Mouse (Mus musculus) intestine, embryonic 14.5 days (tissue): ENCODE measurements around the gene Tacc3. TPM values are rescaled to one million over a fixed set of nuclear protein-coding genes. Genes with fewer than 3 reads are reported as not detected.

ENCODE experiments used
- ATAC-seq: fragments of 200-750 bp; cut with Nextera tagmentation; replicated peaks from 2 replicates; pipeline ENCODE4 v1.8.0; 2017; ENCODE audit warnings: low read depth, moderate number of reproducible peaks, moderate TSS enrichment, moderate library complexity; ENCODE audit not compliant: low FRiP score, low TSS enrichment
- DNase-seq: peaks from one replicate; pipeline ENCODE4 v3.0.0-alpha.2; 2018; ENCODE audit warnings: low spot score
- H3K27ac ChIP-seq: fragments of 300-500 bp; sonication (generic); 2 replicates; pipeline ENCODE4 v1.5.1; 2014; ENCODE audit warnings: low read depth, mild to moderate bottlenecking, control low read depth
- H3K27me3 ChIP-seq: fragments of 300-500 bp; sonication (generic); replicated peaks from 2 replicates; pipeline ENCODE4 v1.6.1; 2014; ENCODE audit warnings: low read length, control low read depth; ENCODE audit not compliant: control insufficient read depth, insufficient read depth
- H3K36me3 ChIP-seq: fragments of 300-500 bp; sonication (generic); 2 replicates; pipeline ENCODE4 v1.6.1; 2014; ENCODE audit warnings: low read length, control low read depth; ENCODE audit not compliant: control insufficient read depth, insufficient read depth
- H3K4me1 ChIP-seq: fragments of 300-500 bp; sonication (generic); replicated peaks from 2 replicates; pipeline ENCODE4 v1.6.1; 2014; ENCODE audit warnings: low read length, control low read depth, mixed read lengths; ENCODE audit not compliant: control insufficient read depth, insufficient read depth
- H3K4me2 ChIP-seq: fragments of 300-500 bp; sonication (generic); 2 replicates; pipeline ENCODE4 v1.6.1; 2014; ENCODE audit warnings: low read length
- H3K4me3 ChIP-seq: fragments of 300-500 bp; sonication (generic); 2 replicates; pipeline ENCODE4 v1.5.1; 2014; ENCODE audit warnings: low read depth, low read length, control low read depth, mixed read lengths
- H3K9ac ChIP-seq: fragments of 300-500 bp; sonication (generic); 2 replicates; pipeline ENCODE4 v1.6.1; 2014; ENCODE audit warnings: mild to moderate bottlenecking, low read length
- H3K9me3 ChIP-seq: fragments of 300-500 bp; sonication (generic); 2 replicates; pipeline ENCODE4 v1.6.1; 2016; ENCODE audit warnings: low read length, control low read depth; ENCODE audit not compliant: control insufficient read depth
- WGBS: fragments of 180-500 bp; shearing (Covaris S2); extraction: QIAGEN DNeasy Blood & Tissue Kit; methylation state at CpG from one replicate; pipeline ENCODE4 v1.1.7; 2014; 5-methylcytosine and 5-hydroxymethylcytosine counted together
- polyA plus RNA-seq: library from polyadenylated mRNA; unstranded; fragments of >200 nt; fragmentation: Nextera tagmentation; extraction: Ambion mirVana; gene quantifications from 2 replicates; pipeline ENCODE4 v1.2.1, GENCODE M21; 2014

The Tacc3 gene
- polyA plus RNA-seq, 1 experiment from 2014 or later = 174 TPM

DNA sequence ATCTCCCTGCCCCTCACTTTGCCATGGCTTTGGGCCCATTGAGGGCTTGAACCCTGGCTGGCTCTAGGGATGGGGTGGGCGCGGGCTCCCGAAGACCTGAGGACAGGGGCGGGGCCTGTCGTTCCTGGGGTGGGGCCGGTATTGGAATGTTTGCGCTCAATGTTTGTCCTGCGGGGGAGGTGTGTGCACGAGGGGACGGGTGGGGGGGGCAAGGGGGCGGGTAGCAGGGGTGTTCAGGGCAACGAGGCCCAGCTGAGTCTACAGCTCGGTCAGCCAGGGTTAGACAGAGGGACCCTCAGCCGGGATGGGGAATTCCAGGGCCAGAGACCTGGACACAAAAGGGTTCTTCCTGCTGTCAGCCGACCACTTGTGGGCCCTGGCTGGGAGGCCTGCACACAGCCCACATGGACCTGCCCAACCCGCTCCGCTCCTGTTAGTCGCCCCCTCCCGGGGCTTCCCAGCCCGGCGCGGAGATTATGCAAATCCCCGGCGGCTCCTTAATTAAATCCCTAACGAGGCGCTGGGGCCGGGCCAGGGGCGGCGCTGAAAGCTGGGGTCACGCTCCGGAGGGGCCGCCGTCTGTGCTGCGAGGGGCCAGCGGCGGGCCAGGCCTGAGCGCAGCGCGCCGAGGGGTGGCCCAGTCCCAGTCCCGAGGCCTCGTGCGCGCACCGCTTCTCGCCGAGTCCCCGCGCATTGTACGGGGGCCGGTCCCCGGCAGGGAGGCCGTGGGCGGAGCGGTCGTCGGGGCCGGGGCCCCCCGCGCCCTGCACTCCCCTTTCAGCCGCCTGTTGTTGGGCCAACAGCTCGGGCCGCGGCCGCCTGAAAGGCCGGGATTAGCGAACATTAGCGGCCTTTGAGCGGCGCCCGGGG, 37.2 kb downstream of the Tacc3 start:
- no peaks in the 10 kb centered on the region for H3K9me3 ChIP-seq
- 3% methylated on average over 70 of the region's 71 CpGs for WGBS
- peak overlapping the region; percentile 41 for H3K4me3 ChIP-seq
- peaks cover 45% of the 10 kb centered on the region for H3K4me1 ChIP-seq
- ATAC-seq (peak; percentile 73), DNase-seq (peak; percentile 83)
- H3K27me3 ChIP-seq = no peaks in the 10 kb centered on the region; the same call in 1 of the 2 replicates
- H3K27ac ChIP-seq = peak overlapping the region; percentile 24
- no peaks in the 10 kb centered on the region for H3K36me3 ChIP-seq
- peak overlapping the region; percentile 81 for H3K4me2 ChIP-seq
- H3K9ac ChIP-seq = peak overlapping the region; percentile 66

DNA sequence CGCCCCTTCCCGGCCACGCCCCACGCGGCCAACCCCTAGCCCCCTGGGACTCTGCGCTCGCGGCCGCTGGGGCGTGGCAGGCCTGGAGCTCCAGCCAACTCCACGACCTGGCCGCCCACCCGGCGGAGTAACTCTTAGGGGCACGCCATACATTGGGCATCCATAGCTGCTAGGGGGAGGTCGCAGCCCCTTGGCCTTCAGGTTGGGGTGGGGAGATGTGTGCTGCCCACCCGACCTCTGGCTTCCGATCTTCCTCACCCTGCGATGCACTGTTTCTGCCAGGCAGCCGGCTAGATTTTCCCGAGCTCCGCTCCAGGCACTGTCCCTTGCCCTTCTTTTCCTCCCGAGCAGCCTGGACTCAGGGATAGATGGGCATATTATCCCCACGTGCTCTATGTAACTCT, 37.8 kb downstream of the Tacc3 start:
- peak overlapping the region; percentile 81 for H3K4me2 ChIP-seq
- peak; percentile 33 for ATAC-seq
- peak overlapping the region; percentile 41 for H3K4me3 ChIP-seq
- H3K9ac ChIP-seq = peak overlapping the region; percentile 66
- H3K27me3 ChIP-seq = no peaks in the 10 kb centered on the region; the same call in 1 of the 2 replicates
- H3K9me3 ChIP-seq = no peaks in the 10 kb centered on the region
- H3K36me3 ChIP-seq = no peaks in the 10 kb centered on the region
- WGBS = 7% methylated on average over 24 of the region's 24 CpGs
- DNase-seq = peak; percentile 73
- peak overlapping the region; percentile 24 for H3K27ac ChIP-seq
- peaks cover 49% of the 10 kb centered on the region for H3K4me1 ChIP-seq

DNA sequence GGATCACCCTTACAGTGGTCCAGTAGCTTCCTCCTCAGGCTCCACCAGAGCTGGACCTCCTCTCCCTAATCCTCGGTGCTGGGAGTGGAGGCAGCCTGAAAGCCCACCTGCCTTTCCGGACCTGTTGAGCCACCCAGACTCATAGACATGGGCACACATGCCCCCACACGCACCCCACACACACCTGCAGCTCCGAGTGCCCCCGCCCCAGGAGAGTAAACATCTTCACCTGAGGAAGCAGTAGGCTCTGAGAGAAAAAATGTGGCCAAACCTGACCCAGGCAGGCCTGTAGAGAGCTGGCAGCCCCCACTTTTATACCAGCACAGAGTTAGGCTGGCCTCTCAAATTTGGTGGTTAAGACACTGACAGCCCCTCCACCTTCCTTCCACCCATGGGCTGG, 38.5 kb downstream of the Tacc3 start:
- H3K27me3 ChIP-seq = no peaks in the 10 kb centered on the region; the same call in 1 of the 2 replicates
- peaks cover 49% of the 10 kb centered on the region for H3K4me1 ChIP-seq
- 0 out of 2 replicates have a peak overlapping the region, but pooled peaks have one; percentile 24 for H3K27ac ChIP-seq
- no peak overlapping the region for H3K4me3 ChIP-seq
- H3K36me3 ChIP-seq = no peaks in the 10 kb centered on the region
- no peak for DNase-seq
- ATAC-seq = no peak
- 58% methylated on average over 5 of the region's 5 CpGs for WGBS
- H3K9ac ChIP-seq = no peak overlapping the region
- no peaks in the 10 kb centered on the region for H3K9me3 ChIP-seq
- H3K4me2 ChIP-seq = no peak overlapping the region

DNA sequence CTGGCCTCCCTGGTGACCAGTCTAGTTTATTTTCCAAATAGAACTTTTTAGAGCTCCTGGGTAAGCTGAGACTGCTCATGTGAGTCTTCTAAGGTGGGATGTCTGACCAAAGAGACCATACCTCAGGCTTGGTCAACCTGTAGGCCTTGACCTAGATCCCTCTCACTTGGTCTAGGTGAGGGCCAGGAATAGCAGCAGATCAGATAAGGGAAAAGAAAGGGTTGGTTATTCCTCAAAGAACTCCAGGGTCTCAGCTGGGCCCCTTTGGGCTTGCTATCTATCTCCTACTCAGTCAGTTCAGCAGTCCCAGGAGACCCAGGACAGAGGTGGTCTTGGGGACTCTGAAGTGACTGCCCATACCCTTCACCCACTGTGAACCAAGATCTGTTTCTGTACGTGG, 39.6 kb downstream of the Tacc3 start:
- H3K27me3 ChIP-seq = no peaks in the 10 kb centered on the region; the same call in 1 of the 2 replicates
- no peak overlapping the region for H3K27ac ChIP-seq
- H3K4me3 ChIP-seq = no peak overlapping the region
- H3K4me2 ChIP-seq = no peak overlapping the region
- H3K4me1 ChIP-seq = peaks cover 41% of the 10 kb centered on the region
- no peak overlapping the region for H3K9ac ChIP-seq
- ATAC-seq (no peak), DNase-seq (no peak)
- no peaks in the 10 kb centered on the region for H3K36me3 ChIP-seq
- no peaks in the 10 kb centered on the region for H3K9me3 ChIP-seq
- WGBS = 89% methylated on average over 1 of the region's 1 CpGs

DNA sequence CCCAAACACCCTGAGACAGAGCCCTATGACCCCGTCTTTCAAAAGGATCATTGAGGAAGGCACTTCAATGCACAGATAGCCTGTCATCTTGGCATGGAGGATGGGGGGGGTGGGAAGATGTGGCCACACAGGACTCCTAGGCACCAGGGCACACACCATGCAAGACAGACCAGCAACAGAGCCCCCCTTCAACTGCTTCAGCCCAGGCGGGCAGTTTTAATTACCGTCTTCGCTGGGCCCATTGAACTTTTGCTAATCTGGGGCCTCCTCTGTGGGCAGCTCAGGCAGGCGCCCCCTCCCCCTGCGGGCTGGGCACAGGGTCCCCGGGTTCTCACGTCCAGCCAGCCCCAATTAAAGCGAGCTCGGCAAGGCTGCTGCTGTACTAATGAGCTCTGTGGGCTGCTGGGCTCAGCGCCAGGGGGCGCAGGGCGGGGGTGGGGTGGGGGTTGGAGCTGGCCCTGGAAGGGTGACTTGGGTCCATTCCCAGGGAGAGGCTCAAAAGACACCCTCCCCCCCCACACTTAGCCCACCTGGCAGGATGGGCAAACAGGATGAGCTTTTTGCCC, 40.1 kb downstream of the Tacc3 start:
- no peak for ATAC-seq
- H3K4me2 ChIP-seq = no peak overlapping the region
- H3K9ac ChIP-seq = no peak overlapping the region

DNA sequence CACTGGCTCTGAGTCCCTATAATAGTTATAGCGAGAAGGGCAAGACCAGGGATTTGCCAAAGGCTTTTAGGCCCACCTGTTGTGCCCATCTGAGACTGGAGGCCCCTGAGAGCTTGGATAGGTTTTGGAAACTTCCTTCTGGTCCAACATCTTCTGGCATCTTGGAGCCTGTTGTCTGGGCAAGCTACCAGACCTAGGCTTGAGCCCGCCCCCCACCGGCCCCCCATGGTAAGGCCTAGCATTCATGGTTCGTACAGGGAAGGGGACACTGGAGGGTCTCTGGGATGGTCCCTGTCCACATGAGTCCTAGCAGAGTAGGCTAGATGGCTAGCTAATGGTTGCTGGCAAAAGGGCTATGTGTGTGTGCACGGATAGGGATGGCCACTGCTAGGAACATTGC, 40.7 kb downstream of the Tacc3 start:
- ATAC-seq (no peak), DNase-seq (no peak)
- Histone ChIP-seq H3K27me3 (no peaks in the 10 kb centered on the region; the same call in 1 of the 2 replicates), H3K4me3 (no peak overlapping the region), H3K9ac (no peak overlapping the region), H3K27ac (no peak overlapping the region), H3K36me3 (no peaks in the 10 kb centered on the region), H3K4me2 (no peak overlapping the region), H3K4me1 (peaks cover 34% of the 10 kb centered on the region), H3K9me3 (no peaks in the 10 kb centered on the region)
- WGBS = 93% methylated on average over 5 of the region's 5 CpGs

More for the DNA sequence above, 40.1 kb downstream of the Tacc3 start:
- H3K36me3 ChIP-seq = no peaks in the 10 kb centered on the region
- no peaks in the 10 kb centered on the region for H3K9me3 ChIP-seq
- H3K27ac ChIP-seq = no peak overlapping the region
- no peaks in the 10 kb centered on the region; the same call in 1 of the 2 replicates for H3K27me3 ChIP-seq
- DNase-seq = no peak
- H3K4me1 ChIP-seq = peaks cover 36% of the 10 kb centered on the region
- WGBS = 37% methylated on average over 13 of the region's 13 CpGs
- no peak overlapping the region for H3K4me3 ChIP-seq

DNA sequence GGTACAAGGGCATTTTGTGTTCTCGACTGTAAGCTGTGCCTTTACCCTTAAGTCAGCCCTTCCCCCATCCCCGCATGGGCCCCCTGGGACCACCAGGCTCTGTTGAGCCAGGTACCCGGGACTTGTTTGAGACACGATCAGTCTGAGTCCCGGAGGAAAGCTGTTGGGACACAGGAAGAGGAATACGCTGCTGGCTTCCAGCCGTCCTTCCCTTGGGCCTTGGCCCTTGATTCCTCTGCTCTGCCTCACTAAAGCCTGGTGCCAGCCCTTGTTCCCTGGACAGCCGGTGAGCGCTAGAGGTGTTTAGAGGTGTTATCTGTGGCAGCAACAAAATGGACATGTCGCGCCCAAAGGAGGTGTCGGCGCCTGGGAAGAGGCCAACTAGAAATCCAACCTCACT, 42.1 kb downstream of the Tacc3 start:
- no peak overlapping the region for H3K4me3 ChIP-seq
- no peaks in the 10 kb centered on the region for H3K36me3 ChIP-seq
- WGBS = 34% methylated on average over 13 of the region's 13 CpGs
- no peak overlapping the region for H3K27ac ChIP-seq
- no peaks in the 10 kb centered on the region; the same call in 1 of the 2 replicates for H3K27me3 ChIP-seq
- DNase-seq = no peak
- no peak overlapping the region for H3K4me2 ChIP-seq
- H3K9me3 ChIP-seq = no peaks in the 10 kb centered on the region
- H3K9ac ChIP-seq = no peak overlapping the region
- ATAC-seq = no peak
- H3K4me1 ChIP-seq = peaks cover 34% of the 10 kb centered on the region

DNA sequence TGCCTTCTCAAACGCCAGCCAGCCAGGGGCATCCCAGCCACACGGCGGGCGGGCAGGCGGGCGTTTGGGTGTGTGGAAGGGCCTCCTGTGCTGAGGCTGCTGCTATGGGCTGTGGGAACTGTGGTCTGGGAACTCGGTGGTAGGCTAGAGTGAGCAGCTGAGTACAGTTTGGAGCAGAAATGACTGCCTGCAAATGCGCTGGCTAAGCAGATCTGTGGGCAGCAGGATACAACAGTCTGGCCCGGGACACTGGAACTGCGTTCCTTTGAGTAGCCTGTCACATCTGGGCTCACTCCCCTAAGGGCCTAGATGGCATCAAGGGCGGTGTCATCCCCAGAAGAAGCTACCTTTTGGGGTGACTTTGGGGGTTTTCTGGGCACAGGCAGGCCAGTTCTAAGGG, 43.9 kb downstream of the Tacc3 start:
- no peak overlapping the region for H3K9ac ChIP-seq
- no peak overlapping the region for H3K27ac ChIP-seq
- H3K4me2 ChIP-seq = no peak overlapping the region
- H3K4me3 ChIP-seq = no peak overlapping the region
- H3K27me3 ChIP-seq = no peaks in the 10 kb centered on the region
- peaks cover 33% of the 10 kb centered on the region for H3K4me1 ChIP-seq
- ATAC-seq (no peak), DNase-seq (no peak)
- no peaks in the 10 kb centered on the region for H3K9me3 ChIP-seq
- H3K36me3 ChIP-seq = no peaks in the 10 kb centered on the region
- WGBS = 81% methylated on average over 11 of the region's 11 CpGs
